Mouse (Mus musculus) bone marrow macrophage, adult 2 months (primary cell): Measurements from ENCODE around the gene Rras2. TPM values are rescaled to one million over a fixed set of nuclear protein-coding genes. Genes with fewer than 3 reads are reported as not detected.

Experiments
- H3K27ac ChIP-seq: 2 replicates; pipeline ENCODE4 v1.5.1; 2012; ENCODE audit warnings: low read depth, low read length; ENCODE audit not compliant: insufficient read depth
- H3K4me1 ChIP-seq: 2 replicates; pipeline ENCODE4 v1.6.1; 2012; ENCODE audit warnings: low read length; ENCODE audit not compliant: control insufficient read depth, insufficient read depth
- H3K4me3 ChIP-seq: 2 replicates; pipeline ENCODE4 v1.5.1; 2012; ENCODE audit warnings: mild to moderate bottlenecking, low read length, moderate library complexity; ENCODE audit not compliant: insufficient read depth
- CTCF ChIP-seq: IDR thresholded peaks from 2 replicates; pipeline ENCODE4 v1.5.1; 2012; ENCODE audit warnings: low read depth, mild to moderate bottlenecking, low read length, moderate library complexity
- POLR2A ChIP-seq: IDR thresholded peaks from 2 replicates; pipeline ENCODE4 v1.6.1; 2012; ENCODE audit warnings: mild to moderate bottlenecking, low read depth, low read length, borderline replicate concordance
- polyA plus RNA-seq: library from polyadenylated mRNA; stranded (reverse); fragments of >200 nt; gene quantifications from 2 replicates; pipeline ENCODE4 v1.2.4, GENCODE M21; 2012; ENCODE audit not compliant: missing spikeins, insufficient read depth, insufficient read length

The Rras2 gene
- polyA plus RNA-seq, 1 experiment, result 0.72 TPM

- Histone ChIP-seq H3K4me1 (no peaks in the 10 kb centered on the region), H3K4me3 (no peak overlapping the region), H3K27ac (no peak overlapping the region)
- no peak for TF ChIP-seq CTCF
- no peak for TF ChIP-seq POLR2A
Measured at GRCm38 (mm10) chr7:114145841-114146240, 28.3 kb upstream of the Rras2 start.

- TF ChIP-seq POLR2A (no peak), CTCF (no peak)
- no peak overlapping the region for H3K27ac ChIP-seq
- no peak overlapping the region for H3K4me3 ChIP-seq
- H3K4me1 ChIP-seq, result no peaks in the 10 kb centered on the region
Measured at GRCm38 (mm10) chr7:114142151-114142798, 24.7 kb upstream of the Rras2 start.

- no peak for TF ChIP-seq POLR2A
- no peak for TF ChIP-seq CTCF
- Histone ChIP-seq H3K4me1 (no peaks in the 10 kb centered on the region), H3K4me3 (no peak overlapping the region), H3K27ac (no peak overlapping the region)
Measured at GRCm38 (mm10) chr7:114140026-114140425, 22.4 kb upstream of the Rras2 start.

- Histone ChIP-seq H3K27ac (no peak overlapping the region), H3K4me3 (no peak overlapping the region), H3K4me1 (no peaks in the 10 kb centered on the region)
- TF ChIP-seq POLR2A (no peak), CTCF (no peak)
Measured at GRCm38 (mm10) chr7:114139400-114139799, 21.8 kb upstream of the Rras2 start.

- TF ChIP-seq CTCF (no peak), POLR2A (no peak)
- Histone ChIP-seq H3K4me1 (no peaks in the 10 kb centered on the region), H3K27ac (no peak overlapping the region), H3K4me3 (no peak overlapping the region)
Measured at GRCm38 (mm10) chr7:114138261-114138660, 20.7 kb upstream of the Rras2 start.

- Histone ChIP-seq H3K27ac (no peak overlapping the region), H3K4me1 (no peaks in the 10 kb centered on the region), H3K4me3 (no peak overlapping the region)
- TF ChIP-seq POLR2A (no peak), CTCF (no peak)
Measured at GRCm38 (mm10) chr7:114135166-114135565, 17.6 kb upstream of the Rras2 start.

GRCm38 (mm10) chr7:114133957-114134356 is 16.4 kb upstream of the Rras2 start:
- H3K4me3 ChIP-seq, result no peak overlapping the region
- TF ChIP-seq POLR2A (no peak), CTCF (no peak)
- H3K4me1 ChIP-seq, result no peaks in the 10 kb centered on the region
- no peak overlapping the region for H3K27ac ChIP-seq

- Histone ChIP-seq H3K4me1 (no peaks in the 10 kb centered on the region), H3K4me3 (no peak overlapping the region), H3K27ac (no peak overlapping the region)
- TF ChIP-seq CTCF (no peak), POLR2A (no peak)
Measured at GRCm38 (mm10) chr7:114132316-114132715, 14.7 kb upstream of the Rras2 start.

GRCm38 (mm10) chr7:114129281-114129680 is 11.7 kb upstream of the Rras2 start:
- no peak overlapping the region for H3K4me3 ChIP-seq
- H3K4me1 ChIP-seq, result no peaks in the 10 kb centered on the region
- TF ChIP-seq CTCF (no peak), POLR2A (no peak)
- H3K27ac ChIP-seq, result no peak overlapping the region

- H3K4me1 ChIP-seq, result peaks cover 2% of the 10 kb centered on the region; the same call in 1 of the 2 replicates
- no peak overlapping the region for H3K27ac ChIP-seq
- no peak for TF ChIP-seq POLR2A
- TF ChIP-seq CTCF, result no peak
- no peak overlapping the region for H3K4me3 ChIP-seq
Measured at GRCm38 (mm10) chr7:114118180-114118579, 599 bp upstream of the Rras2 start.
